Mouse (Mus musculus): ENCODE data around the gene Gm49361. TPM values are rescaled to one million over a fixed set of nuclear protein-coding genes. Genes with fewer than 3 reads are reported as not detected.

Gm49361 gene
- polyA plus RNA-seq, 1 experiment = not detected

GRCm38 (mm10) chr14:57709171-57709570 lies 36.7 kb downstream of the Gm49361 start:
- Histone ChIP-seq H3K27ac (ENCODE audit: insufficient read depth, low read length) (peak overlapping the region; percentile 89), H3K4me3 (ENCODE audit: insufficient read depth, low read length) (no peak overlapping the region), H3K4me1 (ENCODE audit: control insufficient read depth, insufficient read depth, low read length) (peaks cover 23% of the 10 kb centered on the region)
- TF ChIP-seq CTCF (IDR thresholded peaks at IDR 0.05; ENCODE audit: borderline replicate concordance, insufficient read depth, low read length) = no peak
- TF ChIP-seq POLR2A (IDR thresholded peaks at IDR 0.05; ENCODE audit: low read depth, low read length) = no peak

- Histone ChIP-seq H3K4me1 (ENCODE audit: control insufficient read depth, insufficient read depth, low read length) (peaks cover 23% of the 10 kb centered on the region), H3K27ac (ENCODE audit: insufficient read depth, low read length) (peak overlapping the region; percentile 89), H3K4me3 (ENCODE audit: insufficient read depth, low read length) (no peak overlapping the region)
- TF ChIP-seq POLR2A (IDR thresholded peaks at IDR 0.05; ENCODE audit: low read depth, low read length) (no peak), CTCF (IDR thresholded peaks at IDR 0.05; ENCODE audit: borderline replicate concordance, insufficient read depth, low read length) (no peak)
These were observed 37.3 kb downstream of the Gm49361 start for GRCm38 (mm10) chr14:57708580-57708979.

- Histone ChIP-seq H3K4me3 (ENCODE audit: insufficient read depth, low read length) (no peak overlapping the region), H3K27ac (ENCODE audit: insufficient read depth, low read length) (peak overlapping the region; percentile 89), H3K4me1 (ENCODE audit: control insufficient read depth, insufficient read depth, low read length) (peaks cover 23% of the 10 kb centered on the region)
- 0 out of 2 replicates have a peak, but pooled peaks have one; percentile 33 for TF ChIP-seq POLR2A (IDR thresholded peaks at IDR 0.05; ENCODE audit: low read depth, low read length)
- TF ChIP-seq CTCF (IDR thresholded peaks at IDR 0.05; ENCODE audit: borderline replicate concordance, insufficient read depth, low read length) = no peak
These were observed 38.6 kb downstream of the Gm49361 start for GRCm38 (mm10) chr14:57707100-57707893.

- H3K4me3 ChIP-seq (ENCODE audit: insufficient read depth, low read length) = no peak overlapping the region
- H3K4me1 ChIP-seq (ENCODE audit: control insufficient read depth, insufficient read depth, low read length) = peaks cover 20% of the 10 kb centered on the region
- peak overlapping the region; percentile 66 for H3K27ac ChIP-seq (ENCODE audit: insufficient read depth, low read length)
- TF ChIP-seq POLR2A (IDR thresholded peaks at IDR 0.05; ENCODE audit: low read depth, low read length) = no peak
- TF ChIP-seq CTCF (IDR thresholded peaks at IDR 0.05; ENCODE audit: borderline replicate concordance, insufficient read depth, low read length) = no peak
These were observed 39.2 kb downstream of the Gm49361 start for GRCm38 (mm10) chr14:57706760-57707099.

- TF ChIP-seq POLR2A (IDR thresholded peaks at IDR 0.05; ENCODE audit: low read depth, low read length) = no peak
- no peak for TF ChIP-seq CTCF (IDR thresholded peaks at IDR 0.05; ENCODE audit: borderline replicate concordance, insufficient read depth, low read length)
- H3K4me1 ChIP-seq (ENCODE audit: control insufficient read depth, insufficient read depth, low read length) = peaks cover 15% of the 10 kb centered on the region; the same call in 1 of the 2 replicates
- H3K4me3 ChIP-seq (ENCODE audit: insufficient read depth, low read length) = no peak overlapping the region
- H3K27ac ChIP-seq (ENCODE audit: insufficient read depth, low read length) = no peak overlapping the region
These were observed 40.1 kb downstream of the Gm49361 start for GRCm38 (mm10) chr14:57705759-57706158.

GRCm38 (mm10) chr14:57705075-57705474 lies 40.8 kb downstream of the Gm49361 start:
- no peak for TF ChIP-seq CTCF (IDR thresholded peaks at IDR 0.05; ENCODE audit: borderline replicate concordance, insufficient read depth, low read length)
- no peak for TF ChIP-seq POLR2A (IDR thresholded peaks at IDR 0.05; ENCODE audit: low read depth, low read length)
- Histone ChIP-seq H3K4me3 (ENCODE audit: insufficient read depth, low read length) (no peak overlapping the region), H3K4me1 (ENCODE audit: control insufficient read depth, insufficient read depth, low read length) (peaks cover 15% of the 10 kb centered on the region; the same call in 1 of the 2 replicates)

GRCm38 (mm10) chr14:57701915-57702477 lies 43.9 kb downstream of the Gm49361 start:
- no peak overlapping the region for H3K27ac ChIP-seq (ENCODE audit: insufficient read depth, low read length)
- no peak overlapping the region for H3K4me3 ChIP-seq (ENCODE audit: insufficient read depth, low read length)
- TF ChIP-seq POLR2A (IDR thresholded peaks at IDR 0.05; ENCODE audit: low read depth, low read length) (no peak), CTCF (IDR thresholded peaks at IDR 0.05; ENCODE audit: borderline replicate concordance, insufficient read depth, low read length) (no peak)
- H3K4me1 ChIP-seq (ENCODE audit: control insufficient read depth, insufficient read depth, low read length) = 0 out of 2 replicates have a peak, but pooled peaks cover 3% of the 10 kb centered on the region

More at GRCm38 (mm10) chr14:57705075-57705474, 40.8 kb downstream of the Gm49361 start:
- no peak overlapping the region for H3K27ac ChIP-seq (ENCODE audit: insufficient read depth, low read length)

GRCm38 (mm10) chr14:57699461-57699970 lies 46.4 kb downstream of the Gm49361 start:
- H3K27ac ChIP-seq (ENCODE audit: insufficient read depth, low read length) = no peak overlapping the region
- no peak overlapping the region for H3K4me3 ChIP-seq (ENCODE audit: insufficient read depth, low read length)
- no peak for TF ChIP-seq POLR2A (IDR thresholded peaks at IDR 0.05; ENCODE audit: low read depth, low read length)
- no peak for TF ChIP-seq CTCF (IDR thresholded peaks at IDR 0.05; ENCODE audit: borderline replicate concordance, insufficient read depth, low read length)
- no peaks in the 10 kb centered on the region for H3K4me1 ChIP-seq (ENCODE audit: control insufficient read depth, insufficient read depth, low read length)

- no peak overlapping the region for H3K4me3 ChIP-seq (ENCODE audit: insufficient read depth, low read length)
- no peak for TF ChIP-seq CTCF (IDR thresholded peaks at IDR 0.05; ENCODE audit: borderline replicate concordance, insufficient read depth, low read length)
- no peak for TF ChIP-seq POLR2A (IDR thresholded peaks at IDR 0.05; ENCODE audit: low read depth, low read length)
- no peaks in the 10 kb centered on the region for H3K4me1 ChIP-seq (ENCODE audit: control insufficient read depth, insufficient read depth, low read length)
- H3K27ac ChIP-seq (ENCODE audit: insufficient read depth, low read length) = no peak overlapping the region
These were observed 46.9 kb downstream of the Gm49361 start for GRCm38 (mm10) chr14:57699016-57699415.

- TF ChIP-seq CTCF (IDR thresholded peaks at IDR 0.05; ENCODE audit: borderline replicate concordance, insufficient read depth, low read length) (no peak), POLR2A (IDR thresholded peaks at IDR 0.05; ENCODE audit: low read depth, low read length) (no peak)
- no peak overlapping the region for H3K4me3 ChIP-seq (ENCODE audit: insufficient read depth, low read length)
These were observed 49.8 kb downstream of the Gm49361 start for GRCm38 (mm10) chr14:57696066-57696465.

More at GRCm38 (mm10) chr14:57696066-57696465, 49.8 kb downstream of the Gm49361 start:
- H3K4me1 ChIP-seq (ENCODE audit: control insufficient read depth, insufficient read depth, low read length) = no peaks in the 10 kb centered on the region
- H3K27ac ChIP-seq (ENCODE audit: insufficient read depth, low read length) = no peak overlapping the region
